Mouse (Mus musculus): ENCODE results near the gene Slc35f3. TPM values are rescaled to one million over a fixed set of nuclear protein-coding genes. Genes with fewer than 3 reads are reported as not detected.

Gene Slc35f3
- polyA plus RNA-seq, 1 experiment from 2014 or later: 1.4 TPM

DNA sequence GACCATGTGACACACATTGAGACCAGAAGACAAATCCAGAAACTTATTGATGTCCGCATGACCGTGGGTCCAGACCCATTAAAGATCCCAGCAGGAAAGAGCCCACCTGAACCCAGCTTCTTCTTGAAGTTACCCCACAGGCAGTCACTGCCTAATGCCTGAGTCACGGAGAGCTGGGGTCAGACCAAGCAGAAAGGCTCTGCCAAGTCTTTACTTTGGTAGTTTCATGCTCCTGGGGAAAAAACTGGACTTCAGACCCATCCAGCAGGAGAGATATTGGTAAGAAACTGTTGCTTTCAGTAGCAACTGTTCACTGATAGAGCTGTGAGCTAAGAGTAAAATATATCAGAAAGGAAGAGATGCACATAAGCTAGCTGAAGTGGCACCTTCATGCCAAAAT is 73.5 kb downstream of the Slc35f3 start:
- no peak overlapping the region for H3K4me2 ChIP-seq (replicated peaks; ENCODE audit: low read depth, low read length)
- no peak for ATAC-seq (ENCODE audit: insufficient number of reproducible peaks, insufficient read depth, low FRiP score, low read depth)
- H3K9ac ChIP-seq (replicated peaks; ENCODE audit: low read depth, low read length): no peak overlapping the region
- H3K4me3 ChIP-seq (ENCODE audit: low read depth, low read length): no peak overlapping the region
- H3K27ac ChIP-seq (ENCODE audit: low read length): no peak overlapping the region
- H3K36me3 ChIP-seq (ENCODE audit: control insufficient read depth, insufficient read depth, low read length): no peaks in the 10 kb centered on the region
- 85% methylated on average over 3 of the region's 3 CpGs for WGBS
- H3K4me1 ChIP-seq (ENCODE audit: control insufficient read depth, insufficient read depth, low read length): no peaks in the 10 kb centered on the region
- no peaks in the 10 kb centered on the region for H3K27me3 ChIP-seq (ENCODE audit: control insufficient read depth, insufficient read depth, low read length)
- no peaks in the 10 kb centered on the region for H3K9me3 ChIP-seq (ENCODE audit: control insufficient read depth, low read depth, low read length)

DNA sequence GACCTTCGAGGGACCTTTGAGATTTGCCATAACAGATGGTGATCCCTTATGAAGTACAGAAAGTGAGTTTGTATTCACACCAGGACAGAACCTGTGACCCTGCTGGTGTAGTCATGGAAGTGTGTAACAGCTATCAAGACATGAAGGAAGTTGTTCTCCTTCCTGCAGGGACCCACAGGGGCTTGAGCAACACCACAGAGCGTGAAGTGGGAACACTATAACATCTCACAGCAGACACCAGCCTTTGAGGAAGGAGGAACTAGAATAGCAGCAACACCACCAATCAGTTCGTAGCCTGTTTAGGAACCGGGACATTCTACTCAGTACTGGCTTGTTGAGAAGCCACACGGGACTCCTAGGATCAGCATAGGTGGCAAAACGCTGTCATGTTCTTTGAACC is 81.2 kb downstream of the Slc35f3 start:
- ATAC-seq (ENCODE audit: insufficient number of reproducible peaks, insufficient read depth, low FRiP score, low read depth): no peak
- Histone ChIP-seq H3K36me3 (ENCODE audit: control insufficient read depth, insufficient read depth, low read length) (no peaks in the 10 kb centered on the region), H3K4me2 (replicated peaks; ENCODE audit: low read depth, low read length) (no peak overlapping the region), H3K4me1 (ENCODE audit: control insufficient read depth, insufficient read depth, low read length) (no peaks in the 10 kb centered on the region), H3K4me3 (ENCODE audit: low read depth, low read length) (no peak overlapping the region), H3K9me3 (ENCODE audit: control insufficient read depth, low read depth, low read length) (no peaks in the 10 kb centered on the region), H3K27me3 (ENCODE audit: control insufficient read depth, insufficient read depth, low read length) (no peaks in the 10 kb centered on the region), H3K27ac (ENCODE audit: low read length) (no peak overlapping the region), H3K9ac (replicated peaks; ENCODE audit: low read depth, low read length) (no peak overlapping the region)
- WGBS: 85% methylated on average over 6 of the region's 6 CpGs

DNA sequence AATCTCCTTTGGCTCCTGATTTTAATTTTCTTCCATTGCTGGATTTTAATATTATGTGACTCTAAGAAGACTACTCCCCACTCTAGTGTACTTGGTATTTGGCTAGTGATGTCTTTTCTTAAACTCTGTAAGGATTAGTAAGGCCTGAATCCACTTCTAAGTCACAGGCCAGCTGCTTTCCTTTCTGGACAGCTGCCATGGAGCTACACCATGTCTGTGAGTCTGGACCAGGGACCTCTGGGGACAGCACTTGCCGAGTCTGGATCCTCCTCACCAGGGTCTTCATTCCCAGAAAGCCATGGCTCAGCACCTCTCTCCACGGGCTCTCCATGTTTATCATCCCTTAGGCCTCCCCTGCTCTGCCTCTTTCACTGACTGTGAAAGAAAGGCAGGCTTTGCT is 81.8 kb downstream of the Slc35f3 start:
- WGBS: 22% methylated on average over 2 of the region's 2 CpGs
- no peak for ATAC-seq (ENCODE audit: insufficient number of reproducible peaks, insufficient read depth, low FRiP score, low read depth)
- no peaks in the 10 kb centered on the region for H3K9me3 ChIP-seq (ENCODE audit: control insufficient read depth, low read depth, low read length)
- H3K27ac ChIP-seq (ENCODE audit: low read length): no peak overlapping the region
- H3K27me3 ChIP-seq (ENCODE audit: control insufficient read depth, insufficient read depth, low read length): no peaks in the 10 kb centered on the region
- H3K4me1 ChIP-seq (ENCODE audit: control insufficient read depth, insufficient read depth, low read length): no peaks in the 10 kb centered on the region
- no peak overlapping the region for H3K4me3 ChIP-seq (ENCODE audit: low read depth, low read length)
- no peaks in the 10 kb centered on the region for H3K36me3 ChIP-seq (ENCODE audit: control insufficient read depth, insufficient read depth, low read length)
- no peak overlapping the region for H3K9ac ChIP-seq (replicated peaks; ENCODE audit: low read depth, low read length)
- no peak overlapping the region for H3K4me2 ChIP-seq (replicated peaks; ENCODE audit: low read depth, low read length)

DNA sequence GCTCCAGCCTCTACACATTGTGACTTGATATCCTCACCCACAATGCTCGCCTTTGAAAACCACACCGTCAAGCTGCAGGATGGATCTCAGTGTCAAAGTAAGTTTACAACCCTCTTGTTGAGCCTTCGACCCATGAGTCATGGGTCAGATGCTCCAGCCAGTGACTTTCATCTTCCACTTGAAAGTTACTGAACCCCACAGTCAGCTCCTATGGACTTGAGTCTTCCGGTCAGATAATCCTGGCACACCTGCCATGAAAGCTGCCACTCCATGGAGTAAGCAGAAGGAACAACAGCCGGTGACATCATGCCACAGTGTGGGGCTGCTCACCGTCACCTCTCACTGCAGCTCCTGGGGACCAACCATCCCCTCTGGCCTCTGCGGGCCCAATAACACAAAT is 82.9 kb downstream of the Slc35f3 start:
- ATAC-seq (ENCODE audit: insufficient number of reproducible peaks, insufficient read depth, low FRiP score, low read depth): no peak
- H3K4me2 ChIP-seq (replicated peaks; ENCODE audit: low read depth, low read length): no peak overlapping the region
- no peaks in the 10 kb centered on the region for H3K36me3 ChIP-seq (ENCODE audit: control insufficient read depth, insufficient read depth, low read length)
- no peaks in the 10 kb centered on the region for H3K27me3 ChIP-seq (ENCODE audit: control insufficient read depth, insufficient read depth, low read length)
- 76% methylated on average over 7 of the region's 7 CpGs for WGBS
- no peak overlapping the region for H3K9ac ChIP-seq (replicated peaks; ENCODE audit: low read depth, low read length)
- no peak overlapping the region for H3K4me3 ChIP-seq (ENCODE audit: low read depth, low read length)
- H3K4me1 ChIP-seq (ENCODE audit: control insufficient read depth, insufficient read depth, low read length): no peaks in the 10 kb centered on the region
- H3K27ac ChIP-seq (ENCODE audit: low read length): no peak overlapping the region
- H3K9me3 ChIP-seq (ENCODE audit: control insufficient read depth, low read depth, low read length): no peaks in the 10 kb centered on the region

DNA sequence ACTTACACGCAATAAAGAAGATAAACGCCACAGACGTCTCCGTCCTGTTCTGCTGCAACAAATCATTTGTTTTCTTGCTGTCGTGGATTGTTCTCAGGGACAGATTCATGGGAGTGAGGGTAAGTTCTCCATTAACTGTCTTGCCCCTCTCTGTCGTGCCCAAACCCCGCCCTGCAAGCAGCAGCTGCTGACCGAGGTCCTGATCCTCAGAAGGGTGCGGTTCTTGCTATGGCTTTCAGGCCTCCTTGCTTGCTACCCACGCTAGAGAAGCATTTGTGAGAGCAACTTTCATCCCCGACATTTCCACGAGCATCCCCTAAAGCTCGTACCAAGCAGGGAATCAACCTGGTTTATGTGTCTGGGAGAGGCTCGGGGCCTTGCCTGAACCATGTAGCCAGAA is 83.9 kb downstream of the Slc35f3 start:
- no peaks in the 10 kb centered on the region for H3K27me3 ChIP-seq (ENCODE audit: control insufficient read depth, insufficient read depth, low read length)
- ATAC-seq (ENCODE audit: insufficient number of reproducible peaks, insufficient read depth, low FRiP score, low read depth): no peak
- 35% methylated on average over 14 of the region's 14 CpGs for WGBS
- H3K4me2 ChIP-seq (replicated peaks; ENCODE audit: low read depth, low read length): no peak overlapping the region
- no peaks in the 10 kb centered on the region for H3K36me3 ChIP-seq (ENCODE audit: control insufficient read depth, insufficient read depth, low read length)
- no peaks in the 10 kb centered on the region for H3K9me3 ChIP-seq (ENCODE audit: control insufficient read depth, low read depth, low read length)
- no peak overlapping the region for H3K27ac ChIP-seq (ENCODE audit: low read length)
- H3K4me3 ChIP-seq (ENCODE audit: low read depth, low read length): no peak overlapping the region
- H3K9ac ChIP-seq (replicated peaks; ENCODE audit: low read depth, low read length): no peak overlapping the region
- no peaks in the 10 kb centered on the region for H3K4me1 ChIP-seq (ENCODE audit: control insufficient read depth, insufficient read depth, low read length)

DNA sequence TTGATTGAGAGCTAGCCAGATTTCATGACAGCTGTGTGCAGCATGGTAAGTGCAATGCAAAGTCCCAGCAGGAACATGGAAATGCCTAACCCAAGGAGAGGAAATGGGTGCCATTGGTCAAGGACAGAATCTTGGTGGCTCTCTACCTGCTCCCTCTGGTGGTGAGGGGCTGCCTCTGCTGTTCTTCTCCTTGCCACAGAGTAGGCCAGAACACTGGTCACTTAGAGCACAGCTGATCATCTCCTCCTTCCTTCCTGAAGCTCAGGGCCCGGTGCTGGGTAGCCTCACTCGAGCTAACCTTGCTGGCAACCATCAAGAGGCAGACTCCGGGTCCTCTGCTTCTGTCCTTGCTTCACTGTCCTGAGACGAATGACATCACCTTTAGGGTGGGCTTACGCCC is 84.4 kb downstream of the Slc35f3 start:
- H3K27me3 ChIP-seq (ENCODE audit: control insufficient read depth, insufficient read depth, low read length): no peaks in the 10 kb centered on the region
- no peaks in the 10 kb centered on the region for H3K9me3 ChIP-seq (ENCODE audit: control insufficient read depth, low read depth, low read length)
- H3K36me3 ChIP-seq (ENCODE audit: control insufficient read depth, insufficient read depth, low read length): no peaks in the 10 kb centered on the region
- WGBS: 58% methylated on average over 5 of the region's 5 CpGs
- H3K9ac ChIP-seq (replicated peaks; ENCODE audit: low read depth, low read length): no peak overlapping the region
- H3K4me3 ChIP-seq (ENCODE audit: low read depth, low read length): no peak overlapping the region
- H3K4me1 ChIP-seq (ENCODE audit: control insufficient read depth, insufficient read depth, low read length): no peaks in the 10 kb centered on the region
- no peak overlapping the region for H3K27ac ChIP-seq (ENCODE audit: low read length)
- no peak for ATAC-seq (ENCODE audit: insufficient number of reproducible peaks, insufficient read depth, low FRiP score, low read depth)
- no peak overlapping the region for H3K4me2 ChIP-seq (replicated peaks; ENCODE audit: low read depth, low read length)

DNA sequence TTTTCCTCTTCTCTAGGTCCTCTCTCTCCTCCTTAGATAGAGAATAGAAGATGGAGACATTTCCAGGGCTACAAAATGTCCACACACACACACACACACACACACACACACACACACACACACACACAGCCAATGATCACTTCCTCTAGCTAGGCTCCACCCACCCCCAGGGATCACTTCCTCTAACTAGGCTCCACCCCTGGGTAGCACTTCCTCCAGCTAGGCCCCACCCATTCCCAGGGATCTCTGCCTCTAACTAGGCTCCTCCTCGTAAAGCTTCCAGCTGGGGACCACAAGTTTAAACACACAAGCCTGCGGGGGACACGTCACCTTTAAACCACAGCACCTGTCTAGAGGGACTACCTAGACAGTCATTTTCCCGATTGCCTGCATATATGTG is 89.2 kb downstream of the Slc35f3 start:
- Histone ChIP-seq H3K9me3 (ENCODE audit: control insufficient read depth, low read depth, low read length) (no peaks in the 10 kb centered on the region), H3K4me1 (ENCODE audit: control insufficient read depth, insufficient read depth, low read length) (no peaks in the 10 kb centered on the region), H3K9ac (replicated peaks; ENCODE audit: low read depth, low read length) (no peak overlapping the region), H3K4me3 (ENCODE audit: low read depth, low read length) (no peak overlapping the region), H3K27me3 (ENCODE audit: control insufficient read depth, insufficient read depth, low read length) (no peaks in the 10 kb centered on the region), H3K36me3 (ENCODE audit: control insufficient read depth, insufficient read depth, low read length) (no peaks in the 10 kb centered on the region), H3K27ac (ENCODE audit: low read length) (no peak overlapping the region), H3K4me2 (replicated peaks; ENCODE audit: low read depth, low read length) (no peak overlapping the region)
- WGBS: 83% methylated on average over 4 of the region's 4 CpGs
- no peak for ATAC-seq (ENCODE audit: insufficient number of reproducible peaks, insufficient read depth, low FRiP score, low read depth)

DNA sequence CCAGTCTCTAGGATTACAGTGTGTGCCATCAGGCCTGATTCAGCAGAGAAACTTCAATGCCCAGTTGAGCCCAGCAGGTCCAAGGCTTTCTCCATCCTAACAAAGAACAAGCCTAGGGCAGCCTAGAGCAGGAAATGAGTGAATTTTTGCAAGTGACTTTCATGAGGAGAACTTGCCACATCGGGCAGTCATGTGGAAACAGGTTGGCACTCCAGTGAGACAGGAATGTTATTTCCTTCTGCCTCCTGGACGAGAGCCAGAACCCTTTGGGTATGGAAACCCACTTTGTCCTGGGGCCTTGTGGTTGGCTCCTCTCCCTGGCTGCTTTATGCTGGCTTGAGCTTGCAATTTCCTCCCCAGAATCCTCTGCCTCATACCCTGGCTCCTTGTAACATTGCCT is 93.2 kb downstream of the Slc35f3 start:
- Histone ChIP-seq H3K27me3 (ENCODE audit: control insufficient read depth, insufficient read depth, low read length) (no peaks in the 10 kb centered on the region), H3K4me1 (ENCODE audit: control insufficient read depth, insufficient read depth, low read length) (no peaks in the 10 kb centered on the region), H3K27ac (ENCODE audit: low read length) (no peak overlapping the region), H3K9ac (replicated peaks; ENCODE audit: low read depth, low read length) (no peak overlapping the region), H3K4me2 (replicated peaks; ENCODE audit: low read depth, low read length) (no peak overlapping the region), H3K9me3 (ENCODE audit: control insufficient read depth, low read depth, low read length) (no peaks in the 10 kb centered on the region), H3K36me3 (ENCODE audit: control insufficient read depth, insufficient read depth, low read length) (no peaks in the 10 kb centered on the region), H3K4me3 (ENCODE audit: low read depth, low read length) (no peak overlapping the region)
- no peak for ATAC-seq (ENCODE audit: insufficient number of reproducible peaks, insufficient read depth, low FRiP score, low read depth)
- WGBS: 61% methylated on average over 2 of the region's 2 CpGs

DNA sequence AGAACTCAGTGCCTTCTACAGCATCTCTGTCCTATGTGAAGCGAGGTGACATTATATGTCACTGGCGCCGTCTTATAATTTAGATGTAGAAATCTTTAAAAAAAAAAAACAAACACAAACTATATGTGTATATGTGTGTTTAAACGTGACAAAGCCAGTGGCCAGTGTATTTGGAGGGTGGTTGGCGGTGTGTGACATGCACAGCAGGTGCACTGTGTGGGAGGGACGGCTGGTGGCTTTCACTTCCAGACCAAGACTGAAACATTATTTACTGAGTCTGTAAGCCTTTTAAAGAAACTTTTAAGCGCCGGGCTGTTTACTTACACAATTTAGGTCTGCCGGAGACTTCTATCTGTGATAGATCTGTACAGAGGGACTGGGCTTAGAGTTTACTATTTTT is 97.0 kb downstream of the Slc35f3 start:
- no peak overlapping the region for H3K9ac ChIP-seq (replicated peaks; ENCODE audit: low read depth, low read length)
- H3K27ac ChIP-seq (ENCODE audit: low read length): no peak overlapping the region
- H3K4me2 ChIP-seq (replicated peaks; ENCODE audit: low read depth, low read length): no peak overlapping the region
- H3K4me1 ChIP-seq (ENCODE audit: control insufficient read depth, insufficient read depth, low read length): no peaks in the 10 kb centered on the region
- H3K36me3 ChIP-seq (ENCODE audit: control insufficient read depth, insufficient read depth, low read length): no peaks in the 10 kb centered on the region
- H3K9me3 ChIP-seq (ENCODE audit: control insufficient read depth, low read depth, low read length): no peaks in the 10 kb centered on the region
- ATAC-seq (ENCODE audit: insufficient number of reproducible peaks, insufficient read depth, low FRiP score, low read depth): no peak
- no peaks in the 10 kb centered on the region for H3K27me3 ChIP-seq (ENCODE audit: control insufficient read depth, insufficient read depth, low read length)
- H3K4me3 ChIP-seq (ENCODE audit: low read depth, low read length): no peak overlapping the region
- WGBS: 76% methylated on average over 9 of the region's 9 CpGs

All from stomach, embryonic 14.5 days (tissue).